Mouse (Mus musculus) thymus, adult 2 months (tissue): ENCODE measurements around the gene Nrg3.

Experiments
- CTCF ChIP-seq: fragments of 200-500 bp; IDR thresholded peaks from 2 replicates; pipeline ENCODE4 v1.5.1; 2012; ENCODE audit warnings: mild to moderate bottlenecking, control low read depth, low read length, moderate library complexity, borderline replicate concordance; ENCODE audit not compliant: control insufficient read depth, poor library complexity, insufficient read depth; ENCODE audit errors: extremely low read depth
- POLR2A ChIP-seq: fragments of 200-500 bp; IDR thresholded peaks from 2 replicates; pipeline ENCODE4 v1.6.1; 2012; ENCODE audit warnings: mild to moderate bottlenecking, low read length, control low read depth, moderate library complexity; ENCODE audit not compliant: control insufficient read depth, poor library complexity, insufficient read depth; ENCODE audit errors: extremely low read depth

- TF ChIP-seq CTCF (no peak), POLR2A (no peak)
Observed at GRCm38 (mm10) chr14:38433793-38434589, 1038.9 kb downstream of the Nrg3 start.
